Mouse (Mus musculus) splenic B cell, adult 2 months (primary cell): ENCODE measurements at regions not wholly inside any gene's neighbourhood (a gene's known extent, or its start where the extent isn't known, plus 50 kb on each side); places are given as distances from the start of the nearest gene placed in this dataset.

Experiments
- DNase-seq: peaks from one replicate; pipeline ENCODE4 v3.0.0-alpha.2; 2011; ENCODE audit warnings: low read depth, low spot score
- H3K27me3 ChIP-seq: 2 replicates; pipeline ENCODE4 v1.6.1; 2012; ENCODE audit warnings: mild to moderate bottlenecking, low read length, moderate library complexity, mixed read lengths; ENCODE audit not compliant: control insufficient read depth, poor library complexity, insufficient read depth, severe bottlenecking
- H3K36me3 ChIP-seq: 2 replicates; pipeline ENCODE4 v1.6.1; 2012; ENCODE audit warnings: mild to moderate bottlenecking, low read length, moderate library complexity, mixed read lengths; ENCODE audit not compliant: control insufficient read depth, poor library complexity, insufficient read depth, severe bottlenecking

DNA sequence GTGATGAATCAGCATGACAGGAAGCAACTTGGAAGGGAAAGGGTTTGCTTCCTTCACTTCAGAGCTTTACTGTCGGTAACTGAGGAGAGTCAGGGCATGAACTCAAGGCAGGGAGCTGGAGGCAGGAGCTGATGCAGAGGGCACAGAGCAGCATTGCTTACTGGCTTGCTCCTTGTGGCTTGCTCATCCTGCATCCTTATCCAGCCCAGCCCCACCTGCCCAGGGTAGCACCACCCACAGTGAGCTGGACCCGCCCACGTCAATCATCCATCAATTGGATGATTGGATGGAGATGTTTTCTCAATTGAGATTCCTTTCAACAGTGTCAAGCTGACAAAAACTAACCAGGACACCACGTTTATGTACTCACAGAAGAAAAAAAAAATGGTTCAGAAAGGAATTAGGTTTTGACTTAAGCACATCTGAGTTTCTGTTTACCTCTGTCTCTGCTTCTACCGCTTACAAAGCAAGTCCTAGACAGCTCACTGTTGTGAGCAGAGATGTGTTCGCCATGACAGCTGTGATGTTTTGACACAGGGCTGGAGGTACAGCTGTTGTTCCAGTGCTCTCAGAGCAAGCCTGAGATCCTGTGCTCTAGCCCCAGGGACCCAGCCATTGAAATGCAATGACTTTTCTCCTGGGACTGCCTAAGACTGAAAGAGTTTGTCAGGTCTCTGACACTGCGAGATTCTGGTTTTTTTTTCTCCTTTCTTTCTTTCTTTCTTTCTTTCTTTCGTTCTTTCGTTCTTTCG is 186.6 kb upstream of the Hes1 start:
- H3K36me3 ChIP-seq = no peaks in the 10 kb centered on the region
- DNase-seq = no peak
- H3K27me3 ChIP-seq = no peaks in the 10 kb centered on the region

DNA sequence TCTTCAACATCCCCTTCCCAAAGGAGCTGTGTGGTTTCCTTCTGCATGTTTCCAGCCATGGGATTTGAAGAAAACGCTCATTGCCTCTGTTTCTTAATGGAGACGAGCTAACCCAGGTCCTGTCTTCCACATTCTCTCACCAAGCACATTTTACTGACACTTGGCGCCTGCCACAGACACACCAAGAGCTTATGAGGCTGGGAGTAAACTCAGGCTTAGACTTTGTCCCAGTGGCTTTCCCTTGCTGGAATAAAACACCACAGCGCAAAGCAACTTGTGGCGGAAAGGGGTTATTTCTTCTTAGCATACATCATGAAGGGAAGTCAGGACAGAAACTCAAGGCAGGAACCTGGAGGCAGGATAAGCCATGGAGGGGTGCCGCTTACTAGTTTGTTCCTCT is 184.5 kb upstream of the Hes1 start:
- Histone ChIP-seq H3K36me3 (no peaks in the 10 kb centered on the region), H3K27me3 (no peaks in the 10 kb centered on the region)
- no peak for DNase-seq

DNA sequence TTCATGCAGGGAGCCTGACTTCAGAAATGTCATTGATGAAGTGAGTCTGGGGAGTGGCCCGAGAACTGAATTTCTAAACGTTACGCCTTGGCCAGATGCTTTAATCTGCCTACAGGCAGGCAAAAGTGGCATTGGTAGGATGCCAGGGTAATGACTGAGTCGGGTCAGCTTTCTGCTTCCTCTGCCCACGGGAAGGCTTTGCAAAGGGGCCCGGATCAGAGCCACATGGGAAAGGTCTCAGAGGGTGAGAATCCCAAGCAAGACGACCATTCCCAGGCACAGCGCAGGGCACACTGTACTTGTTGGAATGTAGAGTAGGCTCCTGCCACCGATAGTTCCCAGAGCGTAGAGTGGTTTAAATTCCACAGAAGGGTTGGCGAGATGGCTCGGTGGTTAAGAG is 182.7 kb upstream of the Hes1 start:
- no peaks in the 10 kb centered on the region for H3K36me3 ChIP-seq
- DNase-seq = no peak
- H3K27me3 ChIP-seq = no peaks in the 10 kb centered on the region

DNA sequence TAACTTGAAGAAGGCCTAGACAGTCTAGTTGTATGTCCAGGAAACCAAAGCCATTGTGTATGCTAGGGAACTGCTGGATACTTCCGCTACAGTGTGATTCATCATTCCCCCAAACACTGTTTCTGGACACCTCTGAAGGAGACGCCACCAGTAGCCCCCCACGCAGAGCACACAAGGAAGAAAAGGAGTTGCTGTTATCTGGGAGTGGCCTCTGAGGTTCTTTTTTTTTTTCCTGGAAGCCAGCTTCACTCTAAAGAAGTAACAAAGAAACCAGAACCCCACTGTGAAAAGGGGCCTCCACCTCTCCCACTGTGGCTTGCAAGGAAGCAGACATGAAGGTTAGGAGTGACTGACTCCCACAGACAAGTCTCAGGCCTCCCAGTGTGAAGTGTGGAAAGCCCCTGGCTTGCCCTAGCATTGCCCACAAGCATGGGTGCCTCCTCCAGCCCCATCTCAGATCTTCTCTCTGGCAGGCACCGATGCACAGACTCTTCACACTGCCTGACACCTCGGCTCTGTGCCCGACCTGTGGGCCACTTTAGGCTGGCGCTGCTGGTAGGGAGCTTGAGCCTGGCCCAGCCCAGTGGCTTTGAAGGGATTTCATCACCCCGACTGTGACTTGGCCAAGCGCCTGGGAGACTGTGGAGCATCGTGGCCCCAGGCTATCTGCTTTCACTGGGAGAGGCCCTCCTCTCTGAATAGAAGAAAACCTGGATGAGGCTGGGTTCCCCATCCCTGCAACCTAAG is 181.8 kb upstream of the Hes1 start:
- H3K36me3 ChIP-seq = no peaks in the 10 kb centered on the region
- DNase-seq = no peak
- no peaks in the 10 kb centered on the region for H3K27me3 ChIP-seq

DNA sequence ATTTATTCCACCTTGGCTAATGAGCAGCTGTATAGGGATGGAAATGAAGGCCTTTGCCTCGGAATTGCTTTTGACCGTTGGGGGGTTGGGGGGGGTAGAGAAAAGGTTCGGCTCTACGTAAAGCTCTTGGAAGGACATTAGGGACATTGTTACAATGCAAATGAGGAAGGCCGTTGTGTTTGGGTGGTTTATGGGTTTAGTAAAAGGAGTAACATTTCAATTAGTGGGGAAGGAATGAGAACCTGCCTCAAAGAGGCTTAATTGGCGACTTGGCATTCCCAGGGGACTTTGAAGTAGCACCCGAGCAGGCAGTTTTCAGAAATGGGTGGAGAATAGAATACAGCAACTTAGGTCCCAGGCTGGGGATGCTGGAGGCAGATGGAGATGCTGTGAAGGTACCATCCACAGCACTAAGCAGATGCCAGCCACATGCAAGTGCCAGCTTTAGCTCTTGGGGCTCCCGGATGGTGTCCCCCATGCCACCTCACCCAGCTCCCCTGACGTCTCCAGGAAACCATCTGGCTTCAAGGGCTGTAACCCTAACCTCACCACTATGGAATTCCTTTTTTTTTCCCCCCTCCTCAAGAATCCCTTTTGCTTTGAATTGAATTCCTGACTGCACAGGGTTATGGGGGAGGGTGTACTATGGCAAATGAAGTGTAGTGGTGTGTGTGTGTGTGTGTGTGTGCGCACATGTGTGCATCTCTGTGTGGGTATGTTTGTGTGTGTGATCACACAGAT is 180.8 kb upstream of the Hes1 start:
- no peak for DNase-seq
- no peaks in the 10 kb centered on the region for H3K36me3 ChIP-seq
- H3K27me3 ChIP-seq = no peaks in the 10 kb centered on the region

DNA sequence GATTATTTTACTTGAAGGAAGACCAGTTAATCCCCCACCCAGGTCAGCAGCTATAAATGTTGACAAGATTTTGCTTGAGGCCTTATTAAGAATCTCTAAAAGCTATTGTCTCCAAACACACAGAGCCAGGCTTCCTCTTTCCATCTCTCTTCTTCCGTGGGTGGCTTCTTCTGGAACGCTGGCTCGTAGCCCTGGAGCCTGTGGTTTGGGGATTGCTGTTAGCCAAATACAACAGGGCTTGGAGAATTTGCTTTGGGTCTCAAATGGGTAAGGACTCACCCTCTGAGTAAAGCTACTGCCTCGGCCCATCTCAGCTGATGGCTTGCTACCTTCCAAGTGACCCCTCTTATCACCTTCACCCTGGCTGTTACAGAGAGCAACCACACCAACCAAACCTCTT is 179.3 kb upstream of the Hes1 start:
- no peaks in the 10 kb centered on the region for H3K36me3 ChIP-seq
- DNase-seq = no peak
- H3K27me3 ChIP-seq = no peaks in the 10 kb centered on the region

DNA sequence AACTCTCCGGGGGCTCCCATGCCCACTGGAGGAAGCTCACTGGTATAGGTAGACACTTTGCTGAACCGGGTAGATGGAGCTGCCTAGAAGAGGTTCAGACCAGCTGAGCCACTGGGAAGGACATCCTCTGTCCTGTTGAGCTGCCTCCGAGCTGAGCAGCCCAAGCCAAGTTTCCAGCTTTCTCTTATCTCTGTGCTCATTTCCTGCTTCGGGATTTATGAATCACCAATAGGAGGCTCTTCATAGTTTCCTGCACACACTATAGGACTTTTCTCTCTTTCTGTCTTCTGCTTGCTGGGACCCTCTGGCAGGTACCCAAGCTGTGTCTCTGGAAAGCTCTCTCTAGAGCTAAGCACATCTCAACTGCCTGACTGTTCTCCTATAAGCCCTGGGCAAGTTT is 177.4 kb upstream of the Hes1 start:
- no peak for DNase-seq
- Histone ChIP-seq H3K36me3 (no peaks in the 10 kb centered on the region), H3K27me3 (no peaks in the 10 kb centered on the region)

DNA sequence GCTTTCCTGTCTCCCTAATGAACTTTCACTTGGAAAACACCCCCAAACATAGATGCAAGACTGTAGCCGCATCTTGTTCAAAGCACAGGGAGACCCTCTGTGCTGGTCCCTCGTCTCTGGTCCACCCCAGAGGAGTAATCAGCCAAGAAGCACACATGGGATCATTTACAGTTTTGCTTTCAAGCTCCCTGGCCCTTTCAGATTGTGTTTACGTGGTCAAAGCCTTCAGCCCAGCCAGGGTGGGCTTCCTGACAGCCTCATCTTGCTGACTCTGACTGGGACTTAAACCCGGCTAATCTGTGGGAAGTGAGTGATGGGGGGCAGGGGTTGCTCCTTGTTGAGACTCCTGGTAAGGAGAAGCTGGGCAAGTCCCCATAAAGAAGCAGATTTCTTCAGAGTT is 174.8 kb upstream of the Hes1 start:
- no peak for DNase-seq
- no peaks in the 10 kb centered on the region for H3K27me3 ChIP-seq
- no peaks in the 10 kb centered on the region for H3K36me3 ChIP-seq

DNA sequence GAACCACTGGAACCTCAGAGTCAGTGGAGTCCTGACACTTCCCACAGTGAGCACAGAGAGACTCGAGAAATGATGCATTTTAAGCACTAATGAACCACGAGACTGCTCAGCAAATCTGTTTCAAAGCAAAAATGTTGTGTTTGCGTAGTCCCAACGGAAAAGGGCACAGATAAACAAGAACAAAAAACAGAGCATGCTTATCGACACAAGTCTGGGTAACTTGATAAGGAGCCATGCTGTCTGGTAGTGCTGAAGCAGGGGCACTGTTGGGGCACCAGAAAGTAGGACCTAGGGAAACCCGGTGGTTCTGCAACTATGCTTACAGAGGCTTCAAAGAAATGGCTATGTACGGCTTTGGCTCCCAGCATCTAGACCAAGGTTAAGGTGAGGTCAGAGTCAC is 172.7 kb upstream of the Hes1 start:
- Histone ChIP-seq H3K27me3 (no peaks in the 10 kb centered on the region), H3K36me3 (no peaks in the 10 kb centered on the region)
- no peak for DNase-seq

DNA sequence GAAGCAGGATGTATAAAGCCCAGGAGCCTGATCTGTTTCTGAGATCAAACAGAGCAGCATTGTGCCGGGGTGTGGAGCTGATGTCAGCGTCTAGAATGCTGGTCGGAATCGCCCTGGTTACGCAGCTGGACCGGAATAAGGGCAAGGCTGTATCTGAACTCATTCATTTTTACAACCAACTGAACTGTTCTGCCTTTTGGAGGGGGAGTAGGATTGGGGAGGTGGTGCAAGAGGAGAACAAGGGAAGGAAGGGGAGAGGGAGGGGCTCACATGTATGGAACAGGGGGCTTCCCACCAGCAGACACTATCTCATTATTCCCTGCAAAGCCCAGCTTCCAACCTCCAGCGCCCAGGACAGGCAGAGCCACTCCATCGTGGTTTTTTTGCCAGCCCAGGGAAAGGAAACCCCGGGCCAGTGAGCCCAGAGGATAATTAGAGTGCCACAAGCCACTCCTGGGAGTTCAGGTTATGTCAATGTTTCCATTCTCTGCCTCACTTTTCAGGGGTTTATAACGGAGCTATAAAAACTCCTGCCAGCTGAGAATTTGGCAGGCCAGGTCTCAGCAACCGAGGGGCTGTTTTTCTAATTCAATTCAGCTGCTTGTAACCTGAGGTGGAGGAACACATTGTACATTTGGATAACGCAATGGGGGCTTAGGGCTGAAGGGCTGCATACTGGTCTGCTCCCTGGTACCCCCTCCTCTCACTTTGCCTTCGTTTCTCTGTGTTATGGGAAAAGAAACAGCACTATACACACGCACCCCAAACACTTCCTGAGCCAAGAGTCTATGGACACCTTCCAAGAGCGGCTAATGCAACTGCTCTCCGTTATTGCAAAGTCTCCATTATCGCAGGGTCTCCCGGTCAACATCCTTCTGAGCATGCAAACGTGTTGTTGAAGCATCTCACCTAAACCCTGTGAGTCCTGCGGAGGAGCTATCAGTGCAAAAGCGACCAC is 170.0 kb upstream of the Hes1 start:
- H3K27me3 ChIP-seq = no peaks in the 10 kb centered on the region
- DNase-seq = no peak
- H3K36me3 ChIP-seq = no peaks in the 10 kb centered on the region

DNA sequence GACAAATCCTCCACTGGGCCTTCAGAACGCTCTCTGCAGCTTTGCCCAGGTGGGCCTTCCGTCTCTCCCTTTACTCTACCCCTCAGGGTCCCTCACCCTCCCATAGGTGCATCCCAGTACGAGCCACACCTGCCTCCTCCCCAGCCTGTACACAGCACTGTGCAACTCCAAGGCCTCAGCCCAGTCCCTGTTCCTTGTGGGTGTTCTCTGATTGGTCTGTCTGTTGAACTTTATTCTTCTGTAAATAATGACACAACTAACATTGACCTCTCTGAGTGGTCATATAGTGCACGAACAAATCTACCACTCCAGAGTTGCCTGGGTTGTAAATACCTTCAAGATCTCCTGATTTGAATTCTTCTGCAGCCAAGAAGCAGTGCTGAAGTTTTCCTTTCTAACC is 167.8 kb upstream of the Hes1 start:
- Histone ChIP-seq H3K36me3 (no peaks in the 10 kb centered on the region), H3K27me3 (no peaks in the 10 kb centered on the region)
- no peak for DNase-seq

DNA sequence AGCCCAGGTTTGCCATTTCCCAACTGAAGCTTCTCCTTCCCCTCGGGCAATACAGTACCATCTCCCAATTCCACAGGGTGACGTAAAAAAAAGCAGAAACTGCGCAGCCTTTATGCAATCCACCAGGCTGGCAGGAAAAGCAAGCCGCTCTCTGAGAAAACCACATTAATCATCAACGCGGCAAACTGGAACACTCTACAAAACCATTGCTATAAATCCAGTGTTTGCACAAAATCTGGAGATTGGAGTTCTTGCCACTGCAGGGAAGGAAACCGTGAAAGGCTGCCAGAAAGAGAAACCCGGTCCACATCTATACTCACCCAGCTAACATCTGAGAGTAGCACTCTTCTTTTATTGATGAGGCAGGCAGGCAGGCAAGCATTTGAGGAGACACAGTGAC is 160.7 kb upstream of the Hes1 start:
- DNase-seq = no peak
- no peaks in the 10 kb centered on the region for H3K36me3 ChIP-seq
- no peaks in the 10 kb centered on the region for H3K27me3 ChIP-seq

DNA sequence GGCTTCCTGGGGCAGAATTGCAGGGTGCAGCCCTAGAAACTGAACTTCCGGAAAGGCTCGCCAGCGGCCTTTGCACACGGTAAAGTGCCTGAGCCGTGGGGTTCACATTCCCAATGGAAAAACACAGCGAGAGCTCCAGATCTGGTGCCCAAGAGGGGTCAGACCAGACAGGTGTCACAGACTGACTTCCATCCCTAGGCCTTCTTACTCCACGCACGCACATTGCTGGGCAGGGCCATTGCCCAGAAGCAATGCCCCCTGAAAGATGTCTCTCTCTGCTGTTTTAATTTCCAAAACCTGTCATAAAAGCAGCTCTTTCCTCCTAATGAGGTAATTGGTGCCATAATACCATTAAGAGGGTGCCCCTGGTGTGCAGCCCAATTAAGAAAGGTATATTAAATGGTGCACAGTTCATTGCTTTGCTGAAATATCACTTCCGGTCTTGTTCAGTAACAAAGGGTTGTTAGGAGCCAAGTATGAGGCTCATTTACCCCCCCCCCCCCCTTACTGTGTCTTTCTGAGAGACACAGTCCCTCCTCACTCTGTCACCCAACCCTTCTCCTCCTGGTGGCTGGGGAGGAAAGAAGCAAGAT is 159.9 kb upstream of the Hes1 start:
- H3K27me3 ChIP-seq = no peaks in the 10 kb centered on the region
- no peak for DNase-seq
- H3K36me3 ChIP-seq = no peaks in the 10 kb centered on the region

DNA sequence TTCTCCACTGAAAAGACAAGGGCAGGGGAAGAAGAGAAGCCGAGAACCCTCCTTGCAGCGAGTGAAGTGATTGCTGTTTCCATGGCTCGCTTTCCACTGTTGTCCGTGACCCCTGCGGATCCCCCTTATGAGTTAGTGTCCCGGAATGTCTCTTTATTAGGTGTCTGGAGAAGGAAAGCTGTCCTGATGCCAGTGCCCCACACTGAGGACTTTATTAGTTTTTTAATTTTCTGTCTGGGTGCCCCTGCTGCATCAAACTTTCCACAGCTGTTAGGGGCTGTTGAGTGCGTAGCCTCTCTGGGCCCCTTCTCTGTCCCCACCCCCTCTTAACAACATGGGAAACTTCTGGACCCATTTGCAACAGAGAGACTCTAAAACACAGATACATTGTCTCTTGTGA is 156.9 kb upstream of the Hes1 start:
- H3K27me3 ChIP-seq = no peaks in the 10 kb centered on the region
- H3K36me3 ChIP-seq = no peaks in the 10 kb centered on the region
- no peak for DNase-seq
